8 mouse cellular contexts compared by ENCODE assay signal in genomic region chr1:24678205-24678917, GRCm38 (mm10). TPM values are rescaled to one million over a fixed set of nuclear protein-coding genes. Genes with fewer than 3 reads are reported as not detected.
A peak's percentile ranks its signal among the peaks of the same experiment; 100 is the strongest.
DNase-seq lines count a peak whose midpoint lies in the region; ATAC-seq lines count a peak whose summit lies in the region.

Gene Lmbrd1 (plus strand): TSS chr1:24678630.

- peak within 1 kb of the TSS; percentile 83 for H3K9ac ChIP-seq in hindbrain, embryonic 14.5 days

- DNase-seq in R1 (ENCODE audit: low read depth, low spot score), result peak; percentile 88
- peak; percentile 97 to 98 for DNase-seq in cerebellum, postnatal 25 days
- DNase-seq in frontal cortex, postnatal 25 days (ENCODE audit: low spot score in 2 of 2), result peak; percentile 95 to 97
- peak; percentile 96 for DNase-seq in hindbrain, embryonic 14.5 days (ENCODE audit: low spot score)
- DNase-seq in layer of hippocampus, postnatal 36 days, result peak; percentile 93 to 94
- DNase-seq in lung, postnatal 36 days, result peak; percentile 97
- DNase-seq in retina, postnatal 1 day, result peak; percentile 94
- DNase-seq in urinary bladder, adult 18-20 months (ENCODE audit: low spot score in 2 of 2), result peak; percentile 88 to 90

- H3K27me3 ChIP-seq in hindbrain, embryonic 14.5 days (ENCODE audit: control insufficient read depth, insufficient read depth, low read length), result no peaks in the 10 kb centered on the region

- no peaks in the 10 kb centered on the region for H3K9me3 ChIP-seq in hindbrain, embryonic 14.5 days (ENCODE audit: control insufficient read depth, low read length)

- peak within 1 kb of the TSS; percentile 54 for H3K4me2 ChIP-seq in hindbrain, embryonic 14.5 days (replicated peaks)

- no peaks in the 10 kb centered on the region for H3K36me3 ChIP-seq in hindbrain, embryonic 14.5 days (replicated peaks; ENCODE audit: control insufficient read depth, insufficient read depth)

- peak within 1 kb of the TSS; percentile 64 for H3K4me3 ChIP-seq in hindbrain, embryonic 14.5 days (replicated peaks; ENCODE audit: low read length)

- peak within 1 kb of the TSS; percentile 81 for H3K27ac ChIP-seq in hindbrain, embryonic 14.5 days

- 2% methylated on average over 52 of the region's 54 CpGs for WGBS in hindbrain, embryonic 14.5 days

- peaks cover 5% of the 10 kb centered on the region for H3K4me1 ChIP-seq in hindbrain, embryonic 14.5 days (replicated peaks; ENCODE audit: control insufficient read depth, insufficient read depth, low read length)

- ATAC-seq in hindbrain, embryonic 14.5 days (ENCODE audit: low FRiP score), result peak; percentile 97

RNA-seq across cellular contexts. Expression of gene Lmbrd1, which starts in this region (rescaled TPM):
- polyA plus RNA-seq in hindbrain, embryonic 14.5 days (2014; fragmentation: Nextera tagmentation; extraction: Ambion mirVana), result 53.0 and 56.7 TPM in 2 replicates
- 100 to 1,000 TPM in 1 of 2 experiments, 10 to 100 TPM in 1; 99.1 to 103 TPM for total RNA-seq in layer of hippocampus, postnatal 36 days (2021)

Comparison
In these comparisons a context has a peak if more than half of its experiments do, and no peak if none do; other contexts are left out.
1. Peak in every context shown above with its lines: DNase-seq, ATAC-seq, H3K4me3 ChIP-seq and H3K27ac ChIP-seq.